Mouse (Mus musculus) kidney, embryonic 15.5 days (tissue): ENCODE results near the gene Ltbp1. TPM values are rescaled to one million over a fixed set of nuclear protein-coding genes. Genes with fewer than 3 reads are reported as not detected.

Experiments used
- ATAC-seq: fragments of 200-750 bp; cut with Nextera tagmentation; replicated peaks from 2 replicates; pipeline ENCODE4 v1.8.0; 2017; ENCODE audit warnings: moderate TSS enrichment; ENCODE audit not compliant: low FRiP score
- H3K27ac ChIP-seq: fragments of 300-500 bp; sonication (generic); 2 replicates; pipeline ENCODE4 v1.5.1; 2015; ENCODE audit warnings: mild to moderate bottlenecking, inconsistent platforms
- H3K27me3 ChIP-seq: fragments of 300-500 bp; sonication (generic); 2 replicates; pipeline ENCODE4 v1.6.1; 2015; ENCODE audit warnings: inconsistent platforms
- H3K36me3 ChIP-seq: fragments of 300-500 bp; sonication (generic); 2 replicates; pipeline ENCODE4 v1.6.1; 2015; ENCODE audit warnings: inconsistent platforms
- H3K4me1 ChIP-seq: fragments of 300-500 bp; sonication (generic); 2 replicates; pipeline ENCODE4 v1.6.1; 2015; ENCODE audit warnings: inconsistent platforms
- H3K4me2 ChIP-seq: fragments of 300-500 bp; sonication (generic); 2 replicates; pipeline ENCODE4 v1.6.1; 2015; ENCODE audit warnings: moderate library complexity, mild to moderate bottlenecking, inconsistent platforms
- H3K4me3 ChIP-seq: fragments of 300-500 bp; sonication (generic); replicated peaks from 2 replicates; pipeline ENCODE4 v1.5.1; 2015; ENCODE audit warnings: mild to moderate bottlenecking, inconsistent platforms
- H3K9ac ChIP-seq: fragments of 300-500 bp; sonication (generic); 2 replicates; pipeline ENCODE4 v1.6.1; 2015; ENCODE audit warnings: mild to moderate bottlenecking, inconsistent platforms
- H3K9me3 ChIP-seq: fragments of 300-500 bp; sonication (generic); replicated peaks from 2 replicates; pipeline ENCODE4 v1.6.1; 2016; ENCODE audit warnings: inconsistent platforms
- whole genome bisulfite sequencing: fragments of 180-500 bp; shearing (Covaris S2); methylation state at CpG from one replicate; pipeline ENCODE4 v1.1.7; 2015; ENCODE audit warnings: mixed read lengths; 5-methylcytosine and 5-hydroxymethylcytosine counted together
- polyA plus RNA-seq: library from polyadenylated mRNA; unstranded; fragments of >200 nt; fragmentation: Nextera tagmentation; extraction: Ambion mirVana; gene quantifications from 2 replicates; pipeline ENCODE4 v1.2.1, GENCODE M21; 2015

Ltbp1 gene
- polyA plus RNA-seq, 1 experiment from 2014 or later: 40.9 TPM

- no peak overlapping the region for H3K4me3 ChIP-seq
- 59% methylated on average over 4 of the region's 4 CpGs for WGBS
- H3K9me3 ChIP-seq: no peaks in the 10 kb centered on the region
- H3K9ac ChIP-seq: no peak overlapping the region
- ATAC-seq: peak; percentile 54; the same call in 1 of the 2 replicates
- no peaks in the 10 kb centered on the region for H3K27me3 ChIP-seq
- no peak overlapping the region for H3K4me2 ChIP-seq
- 0 out of 2 replicates have a peak, but pooled peaks cover 5% of the 10 kb centered on the region for H3K36me3 ChIP-seq
- H3K27ac ChIP-seq: no peak overlapping the region
- peaks cover 13% of the 10 kb centered on the region; the same call in 1 of the 2 replicates for H3K4me1 ChIP-seq
Observed at GRCm38 (mm10) chr17:75161931-75162330, 156.6 kb downstream of the Ltbp1 start.

GRCm38 (mm10) chr17:75164566-75164965 is 159.2 kb downstream of the Ltbp1 start:
- H3K27me3 ChIP-seq: no peaks in the 10 kb centered on the region
- 0 out of 2 replicates have a peak, but pooled peaks cover 5% of the 10 kb centered on the region for H3K36me3 ChIP-seq
- ATAC-seq: no peak
- no peak overlapping the region for H3K4me2 ChIP-seq
- H3K27ac ChIP-seq: no peak overlapping the region
- H3K4me1 ChIP-seq: peaks cover 13% of the 10 kb centered on the region; the same call in 1 of the 2 replicates
- no peaks in the 10 kb centered on the region for H3K9me3 ChIP-seq
- H3K4me3 ChIP-seq: no peak overlapping the region
- no peak overlapping the region for H3K9ac ChIP-seq
- 78% methylated on average over 5 of the region's 5 CpGs for WGBS

GRCm38 (mm10) chr17:75168572-75169200 is 163.3 kb downstream of the Ltbp1 start:
- Histone ChIP-seq H3K4me3 (no peak overlapping the region), H3K27me3 (no peaks in the 10 kb centered on the region), H3K27ac (no peak overlapping the region), H3K4me2 (no peak overlapping the region), H3K9ac (no peak overlapping the region), H3K9me3 (no peaks in the 10 kb centered on the region), H3K36me3 (0 out of 2 replicates have a peak, but pooled peaks cover 5% of the 10 kb centered on the region), H3K4me1 (no peaks in the 10 kb centered on the region)
- no peak for ATAC-seq
- 73% methylated on average over 3 of the region's 3 CpGs for WGBS

- Histone ChIP-seq H3K4me3 (no peak overlapping the region), H3K27ac (no peak overlapping the region), H3K4me1 (no peaks in the 10 kb centered on the region), H3K36me3 (no peaks in the 10 kb centered on the region), H3K4me2 (no peak overlapping the region), H3K9ac (no peak overlapping the region), H3K27me3 (no peaks in the 10 kb centered on the region), H3K9me3 (no peaks in the 10 kb centered on the region)
- no peak for ATAC-seq
- WGBS: 71% methylated on average over 7 of the region's 7 CpGs
Observed at GRCm38 (mm10) chr17:75171659-75172058, 166.3 kb downstream of the Ltbp1 start.

GRCm38 (mm10) chr17:75172685-75173205 is 167.4 kb downstream of the Ltbp1 start:
- no peak overlapping the region for H3K4me3 ChIP-seq
- no peaks in the 10 kb centered on the region for H3K9me3 ChIP-seq
- H3K9ac ChIP-seq: no peak overlapping the region
- ATAC-seq: no peak
- H3K4me1 ChIP-seq: 0 out of 2 replicates have a peak, but pooled peaks cover 2% of the 10 kb centered on the region
- H3K4me2 ChIP-seq: no peak overlapping the region
- no peaks in the 10 kb centered on the region for H3K27me3 ChIP-seq
- H3K36me3 ChIP-seq: no peaks in the 10 kb centered on the region
- H3K27ac ChIP-seq: no peak overlapping the region
- WGBS: 74% methylated on average over 7 of the region's 7 CpGs

GRCm38 (mm10) chr17:75174501-75174900 is 169.1 kb downstream of the Ltbp1 start:
- Histone ChIP-seq H3K27ac (no peak overlapping the region), H3K9me3 (no peaks in the 10 kb centered on the region), H3K27me3 (no peaks in the 10 kb centered on the region), H3K36me3 (no peaks in the 10 kb centered on the region), H3K9ac (no peak overlapping the region), H3K4me2 (no peak overlapping the region), H3K4me3 (no peak overlapping the region), H3K4me1 (peaks cover 11% of the 10 kb centered on the region; the same call in 1 of the 2 replicates)
- no peak for ATAC-seq
- WGBS: 83% methylated on average over 3 of the region's 3 CpGs

- Histone ChIP-seq H3K36me3 (no peaks in the 10 kb centered on the region), H3K4me3 (no peak overlapping the region), H3K27ac (no peak overlapping the region), H3K9me3 (no peaks in the 10 kb centered on the region), H3K4me1 (peaks cover 18% of the 10 kb centered on the region; the same call in 1 of the 2 replicates), H3K4me2 (peak overlapping the region; percentile 27), H3K27me3 (no peaks in the 10 kb centered on the region), H3K9ac (no peak overlapping the region)
- peak; percentile 30; the same call in 1 of the 2 replicates for ATAC-seq
- WGBS: 53% methylated on average over 24 of the region's 24 CpGs
Observed at GRCm38 (mm10) chr17:75177920-75178867, 172.8 kb downstream of the Ltbp1 start.

GRCm38 (mm10) chr17:75179001-75179400 is 173.6 kb downstream of the Ltbp1 start:
- Histone ChIP-seq H3K4me3 (no peak overlapping the region), H3K27ac (no peak overlapping the region), H3K9ac (no peak overlapping the region), H3K9me3 (no peaks in the 10 kb centered on the region), H3K4me2 (0 out of 2 replicates have a peak overlapping the region, but pooled peaks have one; percentile 27), H3K27me3 (no peaks in the 10 kb centered on the region), H3K36me3 (no peaks in the 10 kb centered on the region), H3K4me1 (peaks cover 18% of the 10 kb centered on the region; the same call in 1 of the 2 replicates)
- ATAC-seq: no peak
- whole genome bisulfite sequencing: 52% methylated on average over 8 of the region's 8 CpGs

- Histone ChIP-seq H3K4me1 (peaks cover 18% of the 10 kb centered on the region; the same call in 1 of the 2 replicates), H3K4me2 (no peak overlapping the region), H3K36me3 (no peaks in the 10 kb centered on the region), H3K9me3 (no peaks in the 10 kb centered on the region), H3K27ac (no peak overlapping the region), H3K27me3 (no peaks in the 10 kb centered on the region), H3K9ac (no peak overlapping the region), H3K4me3 (no peak overlapping the region)
- no peak for ATAC-seq
- WGBS: 88% methylated on average over 4 of the region's 4 CpGs
Observed at GRCm38 (mm10) chr17:75180301-75180700, 174.9 kb downstream of the Ltbp1 start.

GRCm38 (mm10) chr17:75180956-75181588 is 175.7 kb downstream of the Ltbp1 start:
- Histone ChIP-seq H3K36me3 (no peaks in the 10 kb centered on the region), H3K9me3 (no peaks in the 10 kb centered on the region), H3K9ac (no peak overlapping the region), H3K27me3 (no peaks in the 10 kb centered on the region), H3K27ac (no peak overlapping the region), H3K4me3 (no peak overlapping the region), H3K4me1 (peaks cover 18% of the 10 kb centered on the region; the same call in 1 of the 2 replicates), H3K4me2 (no peak overlapping the region)
- WGBS: 77% methylated on average over 12 of the region's 12 CpGs
- no peak for ATAC-seq

GRCm38 (mm10) chr17:75182319-75183001 is 177.1 kb downstream of the Ltbp1 start:
- WGBS: 71% methylated on average over 14 of the region's 14 CpGs
- no peaks in the 10 kb centered on the region for H3K9me3 ChIP-seq
- no peak overlapping the region for H3K4me3 ChIP-seq
- peaks cover 18% of the 10 kb centered on the region; the same call in 1 of the 2 replicates for H3K4me1 ChIP-seq
- H3K27me3 ChIP-seq: no peaks in the 10 kb centered on the region
- ATAC-seq: peak; percentile 33
- H3K27ac ChIP-seq: no peak overlapping the region
- no peak overlapping the region for H3K9ac ChIP-seq
- H3K36me3 ChIP-seq: no peaks in the 10 kb centered on the region
- no peak overlapping the region for H3K4me2 ChIP-seq
